Mouse (Mus musculus) bone marrow macrophage, adult 2 months (primary cell): Measurements from ENCODE around the gene Kcnq2.

Source experiments
- CTCF ChIP-seq: IDR thresholded peaks from 2 replicates; pipeline ENCODE4 v1.5.1; 2012; ENCODE audit warnings: low read depth, mild to moderate bottlenecking, low read length, moderate library complexity
- POLR2A ChIP-seq: IDR thresholded peaks from 2 replicates; pipeline ENCODE4 v1.6.1; 2012; ENCODE audit warnings: mild to moderate bottlenecking, low read depth, low read length, borderline replicate concordance

DNA sequence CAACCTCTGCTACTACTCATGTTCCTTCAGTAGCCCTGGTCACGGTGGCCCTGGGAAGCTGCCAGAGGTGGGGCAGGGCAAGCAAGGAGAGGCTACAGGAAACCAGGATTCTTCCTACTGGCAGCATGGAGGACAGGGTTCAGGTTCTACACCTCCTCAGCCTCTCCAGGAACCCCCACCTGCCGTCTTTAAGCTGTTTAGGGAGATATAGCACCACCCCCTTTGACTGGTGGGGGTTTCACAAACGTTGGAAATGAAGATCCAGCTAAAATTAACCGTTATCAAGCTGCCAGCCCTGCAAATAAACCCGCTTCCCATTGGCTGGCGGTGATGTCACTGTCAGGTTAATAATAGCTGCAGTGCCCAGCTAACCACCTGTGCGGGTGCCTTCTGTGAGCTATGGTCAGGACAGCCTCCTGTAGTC lies 24.0 kb upstream of the Kcnq2 start:
- TF ChIP-seq POLR2A (no peak), CTCF (no peak)
